Mouse (Mus musculus) frontal cortex, adult 2 months (tissue): ENCODE measurements around the gene Pou6f2. TPM values are rescaled to one million over a fixed set of nuclear protein-coding genes. Genes with fewer than 3 reads are reported as not detected.

Experiments used
- DNase-seq, 2 experiments: peaks; one replicate each; pipeline ENCODE4 v3.0.0; 2022; ENCODE audit warnings: low spot score in 1 of 2; ENCODE audit errors: extremely low spot score in 1 of 2
- polyA plus RNA-seq: library from polyadenylated mRNA; depleted of rRNA; stranded (reverse); fragments of >200 nt; gene quantifications from 2 replicates; pipeline ENCODE4 v1.2.3, GENCODE M21; 2012

Gene Pou6f2
- polyA plus RNA-seq, 1 experiment = 0.64 TPM

- DNase-seq = no peak
Observed at GRCm38 (mm10) chr13:18253131-18253530, 144.4 kb downstream of the Pou6f2 start.

DNA sequence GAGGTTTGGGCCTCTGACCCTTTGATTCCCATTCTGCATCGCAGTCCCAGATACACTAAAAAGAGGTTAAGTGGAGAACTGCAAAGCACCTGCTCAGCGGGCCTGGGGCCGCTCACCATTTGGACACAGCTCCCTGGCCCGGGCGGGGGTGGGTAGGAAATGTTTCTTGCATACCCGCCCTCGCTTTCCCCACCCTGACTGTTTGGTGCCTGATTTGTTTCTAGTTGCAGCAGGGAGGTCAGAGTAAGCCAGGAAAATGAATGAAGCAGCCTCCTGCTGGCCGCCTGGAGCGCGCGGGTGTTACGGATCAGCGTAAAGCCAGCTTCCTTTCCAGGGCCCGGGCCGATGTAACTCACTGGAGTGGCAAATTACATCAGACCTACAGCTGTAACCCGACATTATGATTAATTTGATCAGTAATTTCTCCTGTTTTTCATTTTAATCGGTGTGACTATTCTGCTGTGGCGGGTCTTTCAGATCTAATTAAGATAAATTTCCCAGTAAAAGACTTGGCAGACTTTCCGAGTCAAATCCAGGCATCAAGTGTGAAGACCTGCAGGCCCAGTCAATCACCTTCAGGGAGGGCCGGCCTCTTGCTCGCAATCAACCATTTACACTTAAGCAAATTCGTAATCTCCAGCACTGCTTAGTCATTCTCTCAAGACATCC, 178.8 kb downstream of the Pou6f2 start:
- DNase-seq = peak in 1 of 2 experiments; percentile 16

DNA sequence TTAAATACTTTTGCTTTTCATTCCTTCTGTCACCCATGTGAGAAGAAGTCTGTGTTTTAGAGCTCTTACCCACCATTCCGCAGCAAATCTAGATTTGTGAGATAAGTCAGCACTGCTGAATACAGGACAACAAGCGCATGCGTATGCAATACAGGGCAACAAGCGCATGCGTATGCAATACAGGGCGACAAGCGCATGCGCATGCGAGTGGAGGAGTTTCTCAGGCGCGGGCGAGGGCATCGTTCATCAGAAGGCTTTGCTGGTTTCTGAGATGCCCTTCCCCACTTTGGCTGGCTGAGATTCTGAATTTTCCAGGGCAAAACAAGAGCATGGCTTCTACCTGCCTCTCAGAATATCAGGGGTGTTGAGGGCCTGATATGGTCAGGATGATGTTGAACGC, 186.2 kb downstream of the Pou6f2 start:
- no peak for DNase-seq

GRCm38 (mm10) chr13:18204476-18205250, 192.8 kb downstream of the Pou6f2 start:
- DNase-seq = no peak

DNA sequence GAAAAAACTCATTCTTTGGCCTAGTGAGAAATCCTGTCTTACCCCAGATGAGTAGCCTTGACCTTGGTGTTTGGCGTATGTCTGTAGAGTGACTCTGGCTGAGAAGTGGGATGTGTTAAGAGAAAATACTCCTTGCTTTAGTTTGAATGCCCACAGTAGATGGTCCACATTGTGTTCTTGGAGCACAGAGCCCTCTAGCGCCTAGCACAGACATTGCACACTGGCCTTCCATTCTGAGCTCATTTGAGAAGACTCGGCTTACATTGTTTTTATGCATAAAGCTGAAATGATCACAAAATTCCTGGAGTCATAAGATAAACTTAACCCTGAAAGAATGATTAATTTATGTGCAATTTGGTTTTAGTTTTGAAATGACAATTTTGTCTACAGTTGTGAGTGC, 223.5 kb downstream of the Pou6f2 start:
- DNase-seq = peak in 1 of 2 experiments; percentile 26

- no peak for DNase-seq
Observed at GRCm38 (mm10) chr13:18173021-18173420, 224.5 kb downstream of the Pou6f2 start.

DNA sequence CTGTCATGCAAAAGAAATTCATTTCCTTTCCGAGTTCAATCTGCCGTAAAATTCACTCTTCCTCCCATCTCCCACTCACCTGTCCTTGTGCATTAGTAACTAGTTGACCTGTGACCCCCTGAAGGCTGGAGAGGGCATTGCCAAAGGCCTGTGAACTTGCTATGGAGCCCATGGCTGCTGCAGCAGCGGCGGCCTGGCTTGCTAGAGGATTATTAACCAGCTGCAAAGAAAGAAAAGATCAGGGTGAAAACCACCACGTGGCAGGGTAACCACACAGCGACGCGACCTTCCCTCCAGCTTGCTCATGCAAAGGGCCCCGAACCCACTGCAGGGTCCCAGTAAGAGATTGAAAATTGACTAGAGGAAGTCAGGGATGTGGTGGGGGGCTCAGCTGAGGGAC, 225.2 kb downstream of the Pou6f2 start:
- DNase-seq = no peak

DNA sequence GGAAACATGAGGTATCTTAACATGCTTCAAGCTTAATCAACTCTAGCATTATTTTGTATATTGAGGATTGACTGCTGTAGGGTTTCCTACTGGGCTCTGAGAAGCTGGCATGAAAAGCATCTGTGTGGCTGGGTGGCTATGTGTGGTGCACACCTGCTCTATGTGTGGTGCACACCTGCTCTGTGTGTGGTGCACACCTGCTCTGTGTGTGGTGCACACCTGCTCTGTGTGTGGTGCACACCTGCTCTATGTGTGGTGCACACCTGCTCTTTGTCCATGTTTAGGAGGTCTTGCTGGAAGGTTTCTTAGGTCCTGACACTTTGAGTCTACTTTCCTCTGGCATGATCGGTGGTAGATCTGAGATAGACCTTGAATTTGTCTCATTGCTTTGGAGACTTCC, 233.3 kb downstream of the Pou6f2 start:
- no peak for DNase-seq

- DNase-seq = no peak
Observed at GRCm38 (mm10) chr13:18160566-18160965, 236.9 kb downstream of the Pou6f2 start.

DNA sequence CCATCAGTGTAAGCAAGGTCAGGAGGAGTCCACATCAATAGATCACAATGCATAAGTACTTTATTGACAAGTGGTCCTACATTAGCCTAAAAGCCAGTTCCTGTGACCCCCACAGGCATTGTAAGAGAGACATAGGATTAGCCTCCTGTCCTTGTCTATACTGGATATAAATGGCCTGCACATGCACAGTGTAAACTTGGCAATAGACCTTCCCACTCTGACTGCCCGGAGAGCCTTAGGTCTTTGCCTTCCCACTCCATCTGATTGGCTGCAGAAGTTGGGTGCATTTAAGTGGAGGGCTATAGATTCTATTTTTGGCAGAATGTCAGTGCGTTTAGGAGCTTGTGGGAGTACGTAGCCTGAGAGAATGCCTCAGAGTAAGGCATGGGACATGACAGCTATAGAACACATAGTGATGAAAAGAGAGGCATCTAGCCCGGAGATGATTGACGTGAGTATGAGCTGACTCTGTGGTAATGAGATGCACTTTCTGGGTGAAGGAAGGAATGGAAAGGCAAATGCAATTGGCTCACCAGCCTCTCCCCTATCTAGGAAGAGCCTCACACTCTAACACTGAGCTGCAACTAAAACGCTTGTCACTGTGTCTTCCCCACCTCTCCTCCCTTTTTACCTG, 243.4 kb downstream of the Pou6f2 start:
- DNase-seq = no peak

- DNase-seq = no peak
Observed at GRCm38 (mm10) chr13:18133646-18134045, 263.8 kb downstream of the Pou6f2 start.

GRCm38 (mm10) chr13:18133193-18133592, 264.3 kb downstream of the Pou6f2 start:
- DNase-seq = no peak

GRCm38 (mm10) chr13:18131324-18131723, 266.2 kb downstream of the Pou6f2 start:
- DNase-seq = no peak

DNA sequence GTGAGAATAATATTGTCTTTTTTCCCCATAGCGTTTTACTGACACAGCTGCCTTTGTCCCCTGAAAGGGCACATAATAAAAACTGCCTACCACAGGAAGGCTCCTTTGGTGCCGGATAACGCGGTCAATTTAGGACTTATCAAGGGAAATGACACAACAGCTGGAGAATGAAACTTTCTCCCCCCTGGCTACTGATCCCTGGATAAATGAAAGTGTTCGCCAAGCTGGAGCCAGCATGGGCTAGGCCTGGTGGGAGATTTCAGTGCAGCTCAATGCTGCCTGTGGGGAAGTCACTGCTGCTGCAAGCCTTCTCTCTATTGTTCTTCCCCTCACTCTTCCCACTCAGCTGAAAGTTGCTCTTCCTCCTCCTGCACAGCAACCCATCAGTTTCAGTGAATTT, 267.8 kb downstream of the Pou6f2 start:
- DNase-seq = no peak

GRCm38 (mm10) chr13:18128826-18129225, 268.7 kb downstream of the Pou6f2 start:
- no peak for DNase-seq

- no peak for DNase-seq
Observed at GRCm38 (mm10) chr13:18128053-18128452, 269.4 kb downstream of the Pou6f2 start.

DNA sequence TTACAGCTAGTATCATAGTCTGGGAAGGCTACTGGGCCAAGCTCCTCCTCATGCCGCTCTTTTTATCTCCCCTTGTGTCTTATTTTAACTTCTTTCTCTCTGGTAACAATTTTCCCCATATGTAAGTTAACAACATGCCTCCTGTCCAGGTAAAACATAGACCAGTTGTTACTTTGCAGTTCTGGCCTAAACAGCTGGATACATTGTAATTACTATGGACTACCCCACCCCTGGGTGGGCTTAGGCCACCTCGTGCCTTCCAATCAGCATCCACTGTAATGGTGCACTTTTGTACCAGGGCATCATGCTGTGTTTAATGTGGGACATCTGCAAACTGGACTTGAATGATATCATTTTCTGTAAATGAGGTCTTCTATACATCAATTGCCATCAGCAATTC, 271.4 kb downstream of the Pou6f2 start:
- DNase-seq = no peak

GRCm38 (mm10) chr13:18125226-18126000, 272.1 kb downstream of the Pou6f2 start:
- no peak for DNase-seq

DNA sequence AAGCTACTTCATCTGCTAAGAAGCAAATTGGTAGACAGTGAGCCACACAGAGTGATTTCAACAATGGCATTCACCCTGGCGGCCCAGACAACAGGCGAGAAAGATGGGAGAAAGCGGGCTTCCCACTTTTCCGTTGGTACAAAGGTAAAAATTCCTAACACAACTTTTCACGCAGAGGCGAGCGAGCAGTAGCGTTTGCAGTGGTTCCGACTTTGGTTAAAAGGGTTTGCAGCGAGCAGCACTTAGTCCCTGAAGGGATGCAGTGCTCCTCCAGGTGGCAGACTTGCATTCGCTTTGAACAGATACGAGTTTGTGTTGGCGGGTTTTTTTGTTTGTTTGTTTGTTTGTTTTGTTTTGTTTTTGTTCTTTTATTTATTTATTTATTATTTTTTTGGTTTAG, 273.1 kb downstream of the Pou6f2 start:
- peak in 1 of 2 experiments; percentile 66 for DNase-seq

- DNase-seq = no peak
Observed at GRCm38 (mm10) chr13:18120406-18120805, 277.1 kb downstream of the Pou6f2 start.
